Mouse (Mus musculus): ENCODE measurements around the gene Aym1. TPM values are rescaled to one million over a fixed set of nuclear protein-coding genes. Genes with fewer than 3 reads are reported as not detected.
"Not testable (repeated sequence)": the region's sequence is repeated elsewhere in the genome, so short reads cannot be mapped to it uniquely, and the experiment has no call there.

Gene Aym1
- polyA plus RNA-seq, 1 experiment from 2014 or later: not detected

GRCm38 (mm10) chr5:113336281-113336680 is 20.8 kb upstream of the Aym1 start:
- ATAC-seq (replicated peaks): no peak
- Histone ChIP-seq H3K4me1 (peaks cover 17% of the 10 kb centered on the region), H3K27me3 (replicated peaks) (peaks cover 46% of the 10 kb centered on the region), H3K4me2 (no peak overlapping the region), H3K36me3 (replicated peaks) (no peaks in the 10 kb centered on the region), H3K9me3 (no peaks in the 10 kb centered on the region), H3K27ac (no peak overlapping the region), H3K9ac (no peak overlapping the region), H3K4me3 (no peak overlapping the region)
- WGBS: 30% methylated on average over 9 of the region's 9 CpGs

DNA sequence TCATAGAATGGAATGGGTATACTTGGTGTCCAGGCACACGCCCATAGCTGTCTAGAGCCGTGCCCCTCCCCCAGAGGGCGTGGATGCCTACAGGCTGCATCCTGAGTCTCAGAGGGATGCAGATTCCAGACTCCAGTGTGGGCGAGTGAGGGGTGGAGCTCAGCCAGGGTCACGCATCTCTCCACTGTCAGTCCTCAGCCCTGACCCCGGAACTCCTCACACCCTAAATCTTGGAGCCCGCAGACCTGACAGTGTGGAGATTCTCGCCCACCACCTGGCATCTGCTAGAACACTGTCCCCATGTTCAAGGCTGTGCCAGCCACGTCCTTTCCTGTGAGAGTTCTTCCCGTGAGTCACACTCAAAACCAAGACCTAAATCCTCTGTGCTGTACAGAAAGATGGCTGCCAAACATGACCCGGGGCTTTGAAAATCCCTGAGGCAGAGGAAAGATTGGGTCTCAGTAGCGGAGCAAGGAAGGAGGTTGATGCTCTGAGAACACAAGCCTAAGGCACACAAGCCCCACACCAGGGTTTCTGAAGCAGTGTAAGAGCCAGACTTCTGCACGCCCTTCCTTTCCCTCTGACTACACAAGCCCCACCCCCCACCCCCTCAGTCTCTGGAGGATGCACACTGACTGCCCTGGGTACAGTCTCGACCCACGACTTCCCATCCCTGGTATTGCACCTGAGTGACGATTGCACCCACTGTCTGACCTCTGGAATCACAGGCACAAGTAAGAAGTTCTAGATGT is 12.3 kb upstream of the Aym1 start:
- Histone ChIP-seq H3K4me3 (no peak overlapping the region), H3K4me2 (peak overlapping the region; percentile 22; the same call in 1 of the 2 replicates), H3K27ac (no peak overlapping the region), H3K9me3 (no peaks in the 10 kb centered on the region), H3K4me1 (peaks cover 29% of the 10 kb centered on the region), H3K27me3 (replicated peaks) (peaks cover 45% of the 10 kb centered on the region), H3K36me3 (replicated peaks) (no peaks in the 10 kb centered on the region), H3K9ac (no peak overlapping the region)
- ATAC-seq (replicated peaks): no peak
- WGBS: 30% methylated on average over 16 of the region's 16 CpGs

- Histone ChIP-seq H3K9me3 (no peaks in the 10 kb centered on the region), H3K36me3 (replicated peaks) (no peaks in the 10 kb centered on the region), H3K4me1 (peaks cover 34% of the 10 kb centered on the region), H3K9ac (no peak overlapping the region), H3K4me2 (peak overlapping the region; percentile 22; the same call in 1 of the 2 replicates), H3K4me3 (no peak overlapping the region), H3K27ac (no peak overlapping the region), H3K27me3 (replicated peaks) (peaks cover 45% of the 10 kb centered on the region)
- no peak for ATAC-seq (replicated peaks)
- 5% methylated on average over 11 of the region's 11 CpGs for WGBS
Measured at GRCm38 (mm10) chr5:113345781-113346180, 11.3 kb upstream of the Aym1 start.

DNA sequence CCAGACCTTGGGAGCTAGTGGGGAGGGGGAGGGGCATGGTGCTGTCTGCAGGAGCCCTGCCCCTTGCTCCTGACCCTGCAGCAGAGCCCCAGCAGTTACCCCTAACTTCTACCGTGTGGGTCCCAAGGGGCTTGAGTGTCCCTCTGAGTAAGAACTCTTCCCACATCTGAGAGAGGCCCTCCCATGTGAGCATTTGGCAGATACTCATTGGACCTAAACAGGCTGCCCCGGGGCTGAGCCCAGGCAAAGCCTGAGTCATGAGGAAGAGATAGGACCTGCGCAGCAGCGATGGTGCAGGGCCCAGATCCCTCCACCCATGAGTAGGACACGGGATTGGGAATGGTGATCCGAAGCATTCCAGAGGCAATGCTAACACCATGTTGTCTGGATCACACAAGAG is 10.4 kb upstream of the Aym1 start:
- ATAC-seq (replicated peaks); H3K4me3 ChIP-seq; H3K9ac ChIP-seq; H3K4me2 ChIP-seq; H3K9me3 ChIP-seq; H3K36me3 ChIP-seq (replicated peaks); H3K27ac ChIP-seq: not testable (repeated sequence)
- WGBS: 50% methylated on average over 6 of the region's 6 CpGs
- Histone ChIP-seq H3K4me1 (peaks cover 34% of the 10 kb centered on the region), H3K27me3 (replicated peaks) (peaks cover 45% of the 10 kb centered on the region)

DNA sequence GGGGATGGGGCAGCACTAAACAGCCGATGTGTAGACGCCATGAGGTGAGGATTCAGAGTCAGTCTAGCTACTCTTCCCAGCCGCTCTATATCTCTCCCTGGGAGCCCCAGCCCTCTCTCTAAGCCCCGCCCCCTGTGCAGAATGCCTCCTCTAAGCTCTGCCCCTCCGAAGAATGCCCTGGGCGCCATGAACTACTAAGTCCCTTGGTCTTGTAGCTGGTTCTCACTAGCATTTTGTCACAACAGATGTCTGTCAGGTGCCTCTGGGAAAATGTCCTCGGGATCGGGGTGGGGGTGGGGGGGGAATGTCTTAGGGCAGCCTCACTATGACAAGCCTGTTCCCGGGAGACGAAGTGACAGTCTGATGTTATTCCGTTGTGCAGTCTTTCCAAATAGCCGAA is 9.5 kb upstream of the Aym1 start:
- peaks cover 34% of the 10 kb centered on the region for H3K4me1 ChIP-seq
- H3K4me2 ChIP-seq: no peak overlapping the region
- H3K9me3 ChIP-seq: no peaks in the 10 kb centered on the region
- WGBS: 26% methylated on average over 12 of the region's 12 CpGs
- ATAC-seq (replicated peaks): no peak
- no peak overlapping the region for H3K27ac ChIP-seq
- no peak overlapping the region for H3K4me3 ChIP-seq
- H3K27me3 ChIP-seq (replicated peaks): peaks cover 46% of the 10 kb centered on the region
- no peaks in the 10 kb centered on the region for H3K36me3 ChIP-seq (replicated peaks)
- H3K9ac ChIP-seq: no peak overlapping the region

GRCm38 (mm10) chr5:113348597-113348996 is 8.5 kb upstream of the Aym1 start:
- peaks cover 53% of the 10 kb centered on the region for H3K27me3 ChIP-seq (replicated peaks)
- no peaks in the 10 kb centered on the region for H3K36me3 ChIP-seq (replicated peaks)
- no peak overlapping the region for H3K9ac ChIP-seq
- no peaks in the 10 kb centered on the region for H3K9me3 ChIP-seq
- H3K4me3 ChIP-seq: no peak overlapping the region
- no peak for ATAC-seq (replicated peaks)
- no peak overlapping the region for H3K27ac ChIP-seq
- no peak overlapping the region for H3K4me2 ChIP-seq
- 10% methylated on average over 13 of the region's 13 CpGs for WGBS
- peaks cover 34% of the 10 kb centered on the region for H3K4me1 ChIP-seq

DNA sequence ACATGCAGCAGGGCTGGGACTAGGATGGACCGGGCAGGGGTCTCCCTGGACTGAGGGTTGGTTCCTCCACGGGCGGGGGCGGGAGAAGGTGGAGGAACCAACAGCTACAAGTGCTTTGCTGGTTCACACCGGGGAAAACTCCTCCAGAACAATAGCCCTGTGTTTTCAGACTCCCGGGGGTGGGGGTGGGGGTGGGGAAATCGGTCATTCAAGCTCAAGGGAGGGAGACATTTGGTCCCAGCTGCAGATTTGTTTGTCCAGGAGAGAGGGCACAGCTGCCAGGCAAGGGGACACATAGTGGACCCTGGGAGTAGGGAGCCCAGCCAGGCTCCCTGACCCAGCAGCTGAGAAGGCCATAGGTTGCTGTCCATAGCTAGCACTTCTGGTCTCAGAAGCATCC is 7.9 kb upstream of the Aym1 start:
- no peak for ATAC-seq (replicated peaks)
- Histone ChIP-seq H3K4me2 (no peak overlapping the region), H3K4me3 (no peak overlapping the region), H3K36me3 (replicated peaks) (no peaks in the 10 kb centered on the region), H3K27ac (no peak overlapping the region), H3K27me3 (replicated peaks) (peaks cover 50% of the 10 kb centered on the region), H3K9ac (no peak overlapping the region), H3K4me1 (peaks cover 34% of the 10 kb centered on the region), H3K9me3 (no peaks in the 10 kb centered on the region)
- WGBS: 3% methylated on average over 7 of the region's 7 CpGs

DNA sequence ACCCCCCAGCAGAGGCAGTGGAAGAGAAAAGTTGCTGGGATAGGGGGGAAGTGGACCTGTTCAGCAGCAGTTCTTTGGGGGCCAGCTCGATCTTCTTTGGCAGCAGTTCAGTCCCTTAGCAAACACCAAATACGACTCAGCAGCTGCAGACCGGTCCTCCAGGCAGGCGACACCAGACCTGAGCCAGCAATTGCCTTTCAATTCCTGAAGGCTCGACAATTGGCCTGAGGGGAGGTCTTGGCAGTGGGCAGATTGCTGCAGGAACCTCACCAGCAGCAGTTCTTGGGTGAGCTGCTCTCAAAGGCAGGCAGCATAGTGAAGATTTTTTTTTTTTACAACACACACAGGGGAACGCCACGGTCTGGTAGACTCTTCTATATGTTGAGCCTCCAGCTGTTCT is 7.3 kb upstream of the Aym1 start:
- H3K36me3 ChIP-seq (replicated peaks): no peaks in the 10 kb centered on the region
- H3K4me1 ChIP-seq: peaks cover 34% of the 10 kb centered on the region
- no peak for ATAC-seq (replicated peaks)
- peaks cover 44% of the 10 kb centered on the region for H3K27me3 ChIP-seq (replicated peaks)
- no peak overlapping the region for H3K4me2 ChIP-seq
- WGBS: 9% methylated on average over 7 of the region's 7 CpGs
- no peak overlapping the region for H3K27ac ChIP-seq
- H3K9ac ChIP-seq: no peak overlapping the region
- no peaks in the 10 kb centered on the region for H3K9me3 ChIP-seq
- H3K4me3 ChIP-seq: no peak overlapping the region

DNA sequence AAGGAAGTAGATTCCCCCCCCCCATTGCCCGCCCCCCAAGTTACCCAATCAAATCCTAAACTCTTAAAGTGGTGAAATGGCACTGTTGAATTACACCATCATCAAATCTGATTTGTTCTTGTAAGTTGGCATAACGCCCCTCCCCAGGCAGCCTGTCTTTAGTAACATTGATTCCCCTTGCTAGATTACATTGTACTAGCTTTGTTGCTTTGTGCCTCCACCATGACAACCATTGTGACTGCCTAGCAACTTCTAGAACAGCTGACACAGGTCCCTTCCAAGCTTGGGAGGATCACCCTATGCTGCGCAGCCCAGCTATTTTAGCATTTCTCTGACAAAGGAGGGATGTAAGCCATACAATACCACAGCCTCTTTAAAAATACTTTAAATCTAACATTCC is 5.3 kb upstream of the Aym1 start:
- H3K9me3 ChIP-seq: no peaks in the 10 kb centered on the region
- no peak for ATAC-seq (replicated peaks)
- H3K27me3 ChIP-seq (replicated peaks): peaks cover 24% of the 10 kb centered on the region
- H3K9ac ChIP-seq: no peak overlapping the region
- no peak overlapping the region for H3K27ac ChIP-seq
- H3K4me3 ChIP-seq: no peak overlapping the region
- H3K4me1 ChIP-seq: peaks cover 29% of the 10 kb centered on the region
- no peak overlapping the region for H3K4me2 ChIP-seq
- H3K36me3 ChIP-seq (replicated peaks): no peaks in the 10 kb centered on the region
- whole genome bisulfite sequencing: 36% methylated on average over 3 of the region's 3 CpGs

GRCm38 (mm10) chr5:113352636-113353035 is 4.5 kb upstream of the Aym1 start:
- Histone ChIP-seq H3K27ac (no peak overlapping the region), H3K36me3 (replicated peaks) (no peaks in the 10 kb centered on the region), H3K9ac (no peak overlapping the region), H3K4me3 (no peak overlapping the region), H3K9me3 (no peaks in the 10 kb centered on the region), H3K4me2 (no peak overlapping the region), H3K4me1 (peaks cover 36% of the 10 kb centered on the region), H3K27me3 (replicated peaks) (peaks cover 22% of the 10 kb centered on the region)
- ATAC-seq (replicated peaks): no peak
- 74% methylated on average over 6 of the region's 6 CpGs for WGBS

GRCm38 (mm10) chr5:113354311-113354710 is 2.8 kb upstream of the Aym1 start:
- Histone ChIP-seq H3K36me3 (replicated peaks) (no peaks in the 10 kb centered on the region), H3K9me3 (no peaks in the 10 kb centered on the region), H3K4me2 (peak overlapping the region; percentile 12; the same call in 1 of the 2 replicates), H3K4me1 (peaks cover 30% of the 10 kb centered on the region), H3K4me3 (no peak overlapping the region), H3K9ac (no peak overlapping the region), H3K27ac (no peak overlapping the region), H3K27me3 (replicated peaks) (peaks cover 11% of the 10 kb centered on the region)
- no peak for ATAC-seq (replicated peaks)
- WGBS: 51% methylated on average over 16 of the region's 16 CpGs

- Histone ChIP-seq H3K9me3 (no peaks in the 10 kb centered on the region), H3K4me1 (peaks cover 21% of the 10 kb centered on the region), H3K9ac (no peak overlapping the region), H3K4me3 (no peak overlapping the region), H3K27me3 (replicated peaks) (peaks cover 12% of the 10 kb centered on the region), H3K27ac (no peak overlapping the region), H3K4me2 (no peak overlapping the region), H3K36me3 (replicated peaks) (no peaks in the 10 kb centered on the region)
- ATAC-seq (replicated peaks): no peak
- 36% methylated on average over 3 of the region's 3 CpGs for WGBS
Measured at GRCm38 (mm10) chr5:113357656-113358055, 562 bp downstream of the Aym1 start.

DNA sequence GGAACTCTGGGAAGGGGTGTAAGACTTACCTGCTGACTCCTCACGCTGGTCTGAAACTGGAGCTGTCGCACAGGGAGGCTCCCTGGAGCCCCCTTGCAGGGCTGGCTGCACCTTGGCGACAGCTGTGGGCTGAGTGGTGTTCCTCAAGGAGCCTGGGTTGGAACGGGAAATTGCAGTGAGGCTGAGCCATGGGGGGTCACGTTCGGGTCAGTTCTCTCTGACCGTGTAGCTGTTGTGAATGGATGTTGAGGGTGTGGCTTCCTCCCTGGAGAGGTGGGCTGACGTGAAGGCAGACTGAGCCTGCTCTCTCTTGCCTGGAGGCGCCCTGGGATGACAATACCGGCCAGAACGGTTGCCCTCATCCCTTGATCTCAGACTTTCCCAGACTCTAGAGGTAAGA is 1.7 kb downstream of the Aym1 start:
- H3K36me3 ChIP-seq (replicated peaks): no peaks in the 10 kb centered on the region
- no peak overlapping the region for H3K27ac ChIP-seq
- no peaks in the 10 kb centered on the region for H3K9me3 ChIP-seq
- H3K4me1 ChIP-seq: peaks cover 21% of the 10 kb centered on the region
- H3K27me3 ChIP-seq (replicated peaks): peaks cover 3% of the 10 kb centered on the region; the same call in 1 of the 2 replicates
- ATAC-seq (replicated peaks): no peak
- no peak overlapping the region for H3K4me2 ChIP-seq
- 10% methylated on average over 11 of the region's 11 CpGs for WGBS
- H3K9ac ChIP-seq: no peak overlapping the region
- no peak overlapping the region for H3K4me3 ChIP-seq

All from midbrain, embryonic 15.5 days (tissue).